Mouse (Mus musculus) CH12.LX (cell line): ENCODE measurements at regions not wholly inside any gene's neighbourhood (a gene's known extent, or its start where the extent isn't known, plus 50 kb on each side); places are given as distances from the start of the nearest gene placed in this dataset.

Source experiments
- DNase-seq: peaks from one replicate; pipeline ENCODE4 v3.0.0-alpha.2; 2013; ENCODE audit errors: extremely low read depth
- H3K27ac ChIP-seq: 2 replicates; pipeline ENCODE4 v1.5.1; 2012; ENCODE audit warnings: low read depth, mild to moderate bottlenecking, control low read depth, moderate library complexity; ENCODE audit not compliant: insufficient read depth
- H3K27me3 ChIP-seq: replicated peaks from 2 replicates; pipeline ENCODE3; 2012; ENCODE audit warnings: inconsistent platforms
- H3K36me3 ChIP-seq, 2 experiments: replicated peaks in 1 of 2; 2 replicates each; pipeline versions ENCODE3 to v1.6.1; 2012; ENCODE audit warnings: inconsistent platforms in 1 of 2, low read length in 1 of 2, mild to moderate bottlenecking in 1 of 2, mixed read lengths in 1 of 2, moderate library complexity in 1 of 2; ENCODE audit not compliant: control insufficient read depth in 1 of 2, insufficient read depth in 1 of 2
- H3K4me1 ChIP-seq, 2 experiments: 2 replicates each; pipeline ENCODE4 v1.6.1; 2012; ENCODE audit warnings: inconsistent platforms in 1 of 2, moderate library complexity in 1 of 2; ENCODE audit not compliant: insufficient read depth in 2 of 2, control insufficient read depth in 1 of 2
- H3K4me2 ChIP-seq: 2 replicates; pipeline ENCODE4 v1.6.1; 2012; ENCODE audit warnings: low read depth, mild to moderate bottlenecking, control low read depth; ENCODE audit not compliant: poor library complexity, insufficient read depth, severe bottlenecking
- H3K4me3 ChIP-seq, 3 experiments: fragments of 150-350 bp in 1 of 3; sonication (generic) in 1 of 3; replicated peaks in 1 of 3; 2 replicates each; pipeline versions ENCODE3 to v1.5.1; 2011 to 2012; ENCODE audit warnings: low read depth in 2 of 3, low read length in 2 of 3, mild to moderate bottlenecking in 2 of 3, moderate library complexity in 2 of 3, control low read depth in 1 of 3, improper control_type of control experiment in 1 of 3, inconsistent platforms in 1 of 3, mixed read lengths in 1 of 3; ENCODE audit not compliant: poor library complexity in 1 of 3
- H3K79me2 ChIP-seq: replicated peaks from 2 replicates; pipeline ENCODE4 v1.6.1; 2012; ENCODE audit warnings: mild to moderate bottlenecking, moderate library complexity; ENCODE audit not compliant: control insufficient read depth, poor library complexity, insufficient read depth, severe bottlenecking; ENCODE audit errors: extremely low read depth
- H3K9ac ChIP-seq: 2 replicates; pipeline ENCODE4 v1.6.1; 2012; ENCODE audit warnings: low read depth, mild to moderate bottlenecking, control low read depth, moderate library complexity; ENCODE audit not compliant: insufficient read depth
- H3K9me3 ChIP-seq: replicated peaks from 2 replicates; pipeline ENCODE3; 2012; ENCODE audit warnings: low read length, inconsistent platforms, mixed read lengths
- CHD1 ChIP-seq: IDR thresholded peaks from 2 replicates; pipeline ENCODE4 v1.6.1; 2012; ENCODE audit warnings: low read depth, low read length, improper control_type of control experiment, inconsistent platforms
- GABPA ChIP-seq: IDR thresholded peaks from 2 replicates; pipeline ENCODE4 v1.6.1; 2012; ENCODE audit warnings: low read depth, low read length, improper control_type of control experiment, inconsistent platforms; ENCODE audit not compliant: insufficient replicate concordance
- HCFC1 ChIP-seq: IDR thresholded peaks from 2 replicates; pipeline ENCODE4 v1.6.1; 2012; ENCODE audit warnings: low read depth, mild to moderate bottlenecking, inconsistent platforms, low read length, improper control_type of control experiment
- IRF4 ChIP-seq: IDR thresholded peaks from 2 replicates; pipeline ENCODE4 v1.6.1; 2014; ENCODE audit warnings: low read depth, mild to moderate bottlenecking, inconsistent platforms, low read length, improper control_type of control experiment
- JUN ChIP-seq: IDR thresholded peaks from 2 replicates; pipeline ENCODE4 v1.6.1; 2011; ENCODE audit warnings: low read depth, mild to moderate bottlenecking, low read length, improper control_type of control experiment, moderate library complexity; ENCODE audit not compliant: insufficient read depth
- JUND ChIP-seq: conservative IDR thresholded peaks from 2 replicates; pipeline ENCODE4 v1.6.1; 2011; ENCODE audit warnings: low read depth, low read length, improper control_type of control experiment
- MAX ChIP-seq: IDR thresholded peaks from 2 replicates; pipeline ENCODE4 v1.6.1; 2011; ENCODE audit warnings: low read length, improper control_type of control experiment
- MEF2A ChIP-seq: IDR thresholded peaks from 2 replicates; pipeline ENCODE4 v1.6.1; 2014; ENCODE audit warnings: low read depth, mild to moderate bottlenecking, inconsistent platforms, low read length, improper control_type of control experiment, borderline replicate concordance
- MXI1 ChIP-seq: IDR thresholded peaks from 2 replicates; pipeline ENCODE4 v1.6.1; 2011; ENCODE audit warnings: mild to moderate bottlenecking, low read depth, low read length, improper control_type of control experiment
- NELFE ChIP-seq: IDR thresholded peaks from 2 replicates; pipeline ENCODE4 v1.6.1; 2011; ENCODE audit warnings: low read depth, low read length, improper control_type of control experiment
- NRF1 ChIP-seq: IDR thresholded peaks from 2 replicates; pipeline ENCODE4 v1.6.1; 2014; ENCODE audit warnings: low read depth, mild to moderate bottlenecking, inconsistent platforms, low read length, improper control_type of control experiment, moderate library complexity
- PAX5 ChIP-seq: IDR thresholded peaks from 2 replicates; pipeline ENCODE4 v1.6.1; 2012; ENCODE audit warnings: low read length, inconsistent platforms, mixed read lengths
- POLR2A ChIP-seq: IDR thresholded peaks from 2 replicates; pipeline ENCODE4 v1.6.1; 2011; ENCODE audit warnings: low read depth, mild to moderate bottlenecking, improper control_type of control experiment, low read length
- POLR2AphosphoS2 ChIP-seq: IDR thresholded peaks from 2 replicates; pipeline ENCODE4 v1.6.1; 2011; ENCODE audit warnings: low read depth, low read length, improper control_type of control experiment
- RAD21 ChIP-seq: IDR thresholded peaks from 2 replicates; pipeline ENCODE4 v1.6.1; 2011; ENCODE audit warnings: low read depth, mild to moderate bottlenecking, low read length, improper control_type of control experiment, moderate library complexity
- RCOR1 ChIP-seq: conservative IDR thresholded peaks from 2 replicates; pipeline ENCODE4 v1.6.1; 2012; ENCODE audit warnings: low read depth, mild to moderate bottlenecking, inconsistent platforms, low read length, improper control_type of control experiment
- SIN3A ChIP-seq: IDR thresholded peaks from 2 replicates; pipeline ENCODE4 v1.6.1; 2012; ENCODE audit warnings: low read length, improper control_type of control experiment, inconsistent platforms
- TBP ChIP-seq: conservative IDR thresholded peaks from 2 replicates; pipeline ENCODE4 v1.6.1; 2011; ENCODE audit warnings: low read depth, low read length, improper control_type of control experiment
- TCF12 ChIP-seq: IDR thresholded peaks from 2 replicates; pipeline ENCODE4 v1.6.1; 2014; ENCODE audit warnings: low read depth, mild to moderate bottlenecking, inconsistent platforms, low read length, improper control_type of control experiment
- UBTF ChIP-seq: IDR thresholded peaks from 2 replicates; pipeline ENCODE4 v1.6.1; 2012; ENCODE audit warnings: low read depth, mild to moderate bottlenecking, inconsistent platforms, low read length, improper control_type of control experiment, moderate library complexity
- USF1 ChIP-seq: IDR thresholded peaks from 2 replicates; pipeline ENCODE4 v1.6.1; 2014; ENCODE audit warnings: low read depth, mild to moderate bottlenecking, inconsistent platforms, low read length, improper control_type of control experiment
- USF2 ChIP-seq: conservative IDR thresholded peaks from 2 replicates; pipeline ENCODE4 v1.6.1; 2011; ENCODE audit warnings: low read depth, low read length, improper control_type of control experiment
- ZC3H11A ChIP-seq: IDR thresholded peaks from 2 replicates; pipeline ENCODE4 v1.6.1; 2012; ENCODE audit warnings: low read depth, mild to moderate bottlenecking, inconsistent platforms, low read length, improper control_type of control experiment
- ZKSCAN1 ChIP-seq: IDR thresholded peaks from 2 replicates; pipeline ENCODE4 v1.6.1; 2012; ENCODE audit warnings: low read depth, inconsistent platforms, low read length, improper control_type of control experiment, borderline replicate concordance
- ZMIZ1 ChIP-seq: IDR thresholded peaks from 2 replicates; pipeline ENCODE4 v1.6.1; 2012; ENCODE audit warnings: low read depth, mild to moderate bottlenecking, inconsistent platforms, low read length, improper control_type of control experiment
- ZNF384 ChIP-seq: IDR thresholded peaks from 2 replicates; pipeline ENCODE4 v1.6.1; 2012; ENCODE audit warnings: low read depth, low read length, improper control_type of control experiment, inconsistent platforms
- dilution Hi-C: fragments of 300-500 bp; cut with MboI; formaldehyde crosslinking; loops from 2 replicates; pipeline ENCODE4 v1.14.3; 2020; ENCODE audit warnings: low sequenced_read_pairs; ENCODE audit not compliant: extremely low pct_unique_long_range_greater_than_20kb, extremely low pct_ligation_motif_present
- in situ Hi-C: fragments of 300-500 bp; cut with MboI; formaldehyde crosslinking; loops from 3 replicates; pipeline ENCODE4 v1.14.3; 2019; ENCODE audit warnings: low sequenced_read_pairs, low pct_ligation_motif_present, low pct_unique_long_range_greater_than_20kb, mixed read lengths

- H3K9me3 ChIP-seq = peaks cover 17% of the 10 kb centered on the region
- H3K79me2 ChIP-seq = no peaks in the 10 kb centered on the region
- H3K27ac ChIP-seq = no peak overlapping the region
- no peaks in the 10 kb centered on the region for H3K27me3 ChIP-seq
- H3K4me2 ChIP-seq = no peak overlapping the region
- in situ Hi-C loops (no loop called here), dilution Hi-C loops (no loop called here)
- TF ChIP-seq MAX (no peak), NELFE (no peak), USF1 (no peak), JUND (no peak), SIN3A (no peak), UBTF (no peak), GABPA (no peak), POLR2AphosphoS2 (no peak), IRF4 (no peak), PAX5 (no peak), ZMIZ1 (no peak), TBP (no peak), USF2 (no peak), MXI1 (no peak), RAD21 (no peak)
- DNase-seq = no peak
- H3K9ac ChIP-seq = no peak overlapping the region
- peaks cover under 1 to 3% of the 10 kb centered on the region in 2 experiments; a peak in 1 of 4 replicates for H3K4me1 ChIP-seq
- no peak overlapping the region for H3K4me3 ChIP-seq
- H3K36me3 ChIP-seq = no peaks in the 10 kb centered on the region
Measured at GRCm38 (mm10) chr3:52503925-52504324, 235.8 kb downstream of the Foxo1 start.

GRCm38 (mm10) chr3:52502223-52502622, 234.1 kb downstream of the Foxo1 start:
- Histone ChIP-seq H3K36me3 (no peaks in the 10 kb centered on the region), H3K4me1 (peaks cover 6 to 8% of the 10 kb centered on the region in 2 experiments; a peak in 2 of 4 replicates), H3K4me3 (no peak overlapping the region), H3K27ac (no peak overlapping the region), H3K27me3 (no peaks in the 10 kb centered on the region), H3K9ac (no peak overlapping the region), H3K9me3 (peaks cover 4% of the 10 kb centered on the region), H3K4me2 (no peak overlapping the region), H3K79me2 (no peaks in the 10 kb centered on the region)
- DNase-seq = no peak
- in situ Hi-C loops (no loop called here), dilution Hi-C loops (no loop called here)
- no peak for TF ChIP-seq USF1
- no peak for TF ChIP-seq GABPA
- TF ChIP-seq NRF1 = no peak
- no peak for TF ChIP-seq JUN
- no peak for TF ChIP-seq ZKSCAN1
- TF ChIP-seq MEF2A = no peak
- TF ChIP-seq RCOR1 = no peak
- no peak for TF ChIP-seq NELFE
- no peak for TF ChIP-seq ZMIZ1
- TF ChIP-seq USF2 = no peak
- TF ChIP-seq ZNF384 = no peak
- no peak for TF ChIP-seq JUND
- TF ChIP-seq HCFC1 = no peak
- no peak for TF ChIP-seq TCF12
- no peak for TF ChIP-seq POLR2A
- no peak for TF ChIP-seq CHD1
- TF ChIP-seq IRF4 = no peak
- TF ChIP-seq UBTF = no peak
- no peak for TF ChIP-seq ZC3H11A
